Mouse (Mus musculus) midbrain, embryonic 14.5 days (tissue): ENCODE measurements around the gene Urgcp. TPM values are rescaled to one million over a fixed set of nuclear protein-coding genes. Genes with fewer than 3 reads are reported as not detected.

Experiments used
- ATAC-seq: fragments of 200-750 bp; cut with Nextera tagmentation; 2 replicates; pipeline ENCODE4 v1.8.0; 2017; ENCODE audit warnings: moderate number of reproducible peaks, moderate library complexity; ENCODE audit not compliant: low FRiP score, low TSS enrichment
- DNase-seq: peaks from one replicate; pipeline ENCODE4 v3.0.0-alpha.2; 2015
- H3K27ac ChIP-seq: fragments of 300-500 bp; sonication (generic); replicated peaks from 2 replicates; pipeline ENCODE4 v1.5.1; 2014; ENCODE audit warnings: mild to moderate bottlenecking, low read depth, low read length, moderate library complexity
- H3K27me3 ChIP-seq: fragments of 300-500 bp; sonication (generic); 2 replicates; pipeline ENCODE4 v1.6.1; 2014; ENCODE audit warnings: low read length, control low read depth, mixed read lengths; ENCODE audit not compliant: control insufficient read depth, insufficient read depth
- H3K36me3 ChIP-seq: fragments of 300-500 bp; sonication (generic); 2 replicates; pipeline ENCODE4 v1.6.1; 2014; ENCODE audit warnings: low read length, control low read depth; ENCODE audit not compliant: control insufficient read depth, insufficient read depth
- H3K4me1 ChIP-seq: fragments of 300-500 bp; sonication (generic); 2 replicates; pipeline ENCODE4 v1.6.1; 2014; ENCODE audit warnings: mild to moderate bottlenecking, antibody characterized with exemption, low read length, control low read depth; ENCODE audit not compliant: control insufficient read depth, insufficient read depth
- H3K4me2 ChIP-seq: fragments of 300-500 bp; sonication (generic); 2 replicates; pipeline ENCODE4 v1.6.1; 2014; ENCODE audit warnings: mild to moderate bottlenecking, low read length, moderate library complexity
- H3K4me3 ChIP-seq: fragments of 300-500 bp; sonication (generic); replicated peaks from 2 replicates; pipeline ENCODE4 v1.5.1; 2014; ENCODE audit warnings: low read depth, low read length
- H3K9ac ChIP-seq: fragments of 300-500 bp; sonication (generic); replicated peaks from 2 replicates; pipeline ENCODE4 v1.6.1; 2014; ENCODE audit warnings: mild to moderate bottlenecking, low read length, moderate library complexity
- H3K9me3 ChIP-seq: fragments of 300-500 bp; sonication (generic); 2 replicates; pipeline ENCODE4 v1.6.1; 2016; ENCODE audit warnings: low read length, control low read depth, mixed read lengths; ENCODE audit not compliant: control insufficient read depth
- WGBS: fragments of 180-500 bp; shearing (Covaris S2); extraction: QIAGEN DNeasy Blood & Tissue Kit; methylation state at CpG from one replicate; pipeline ENCODE4 v1.1.7; 2014; 5-methylcytosine and 5-hydroxymethylcytosine counted together
- polyA plus RNA-seq: library from polyadenylated mRNA; unstranded; fragments of >200 nt; fragmentation: Nextera tagmentation; extraction: Ambion mirVana; gene quantifications from 2 replicates; pipeline ENCODE4 v1.2.1, GENCODE M21; 2014

The Urgcp gene
- polyA plus RNA-seq, 1 experiment from 2014 or later: 23.9 TPM

- Histone ChIP-seq H3K36me3 (no peaks in the 10 kb centered on the region), H3K4me2 (no peak overlapping the region), H3K9ac (no peak overlapping the region), H3K9me3 (no peaks in the 10 kb centered on the region), H3K4me1 (peaks cover 7% of the 10 kb centered on the region; the same call in 1 of the 2 replicates), H3K27ac (no peak overlapping the region), H3K4me3 (no peak overlapping the region), H3K27me3 (no peaks in the 10 kb centered on the region)
- no peak for ATAC-seq
- 95% methylated on average over 5 of the region's 5 CpGs for WGBS
- no peak for DNase-seq
Observed at GRCm38 (mm10) chr11:5737137-5737536, 25.0 kb downstream of the Urgcp start.

- H3K4me1 ChIP-seq: no peaks in the 10 kb centered on the region
Observed at GRCm38 (mm10) chr11:5734323-5734722, 27.9 kb downstream of the Urgcp start.

GRCm38 (mm10) chr11:5732401-5732800 lies 29.8 kb downstream of the Urgcp start:
- Histone ChIP-seq H3K4me3 (no peak overlapping the region), H3K36me3 (no peaks in the 10 kb centered on the region), H3K9me3 (no peaks in the 10 kb centered on the region), H3K27me3 (no peaks in the 10 kb centered on the region), H3K4me1 (no peaks in the 10 kb centered on the region), H3K4me2 (no peak overlapping the region), H3K27ac (no peak overlapping the region), H3K9ac (no peak overlapping the region)
- DNase-seq (no peak), ATAC-seq (no peak)
- 66% methylated on average over 5 of the region's 5 CpGs for WGBS

More at GRCm38 (mm10) chr11:5734323-5734722, 27.9 kb downstream of the Urgcp start:
- Histone ChIP-seq H3K27ac (no peak overlapping the region), H3K27me3 (no peaks in the 10 kb centered on the region), H3K4me3 (no peak overlapping the region), H3K9ac (no peak overlapping the region), H3K4me2 (no peak overlapping the region), H3K9me3 (no peaks in the 10 kb centered on the region), H3K36me3 (no peaks in the 10 kb centered on the region)
- 97% methylated on average over 4 of the region's 4 CpGs for WGBS
- ATAC-seq (no peak), DNase-seq (no peak)

GRCm38 (mm10) chr11:5729582-5729981 lies 32.6 kb downstream of the Urgcp start:
- ATAC-seq (no peak), DNase-seq (no peak)
- Histone ChIP-seq H3K4me3 (no peak overlapping the region), H3K9ac (no peak overlapping the region), H3K4me1 (no peaks in the 10 kb centered on the region), H3K4me2 (no peak overlapping the region), H3K27me3 (no peaks in the 10 kb centered on the region), H3K9me3 (no peaks in the 10 kb centered on the region), H3K27ac (no peak overlapping the region), H3K36me3 (no peaks in the 10 kb centered on the region)
- 92% methylated on average over 9 of the region's 9 CpGs for WGBS

- Histone ChIP-seq H3K9me3 (no peaks in the 10 kb centered on the region), H3K27ac (no peak overlapping the region), H3K27me3 (no peaks in the 10 kb centered on the region), H3K4me2 (no peak overlapping the region), H3K4me1 (no peaks in the 10 kb centered on the region), H3K4me3 (no peak overlapping the region), H3K9ac (no peak overlapping the region), H3K36me3 (peaks cover 49% of the 10 kb centered on the region)
- WGBS: 95% methylated on average over 12 of the region's 12 CpGs
- ATAC-seq (no peak), DNase-seq (no peak)
Observed at GRCm38 (mm10) chr11:5718611-5719354, 43.4 kb downstream of the Urgcp start.

GRCm38 (mm10) chr11:5716938-5717705 lies 45.1 kb downstream of the Urgcp start:
- Histone ChIP-seq H3K4me1 (no peaks in the 10 kb centered on the region), H3K4me2 (no peak overlapping the region), H3K4me3 (no peak overlapping the region), H3K36me3 (peaks cover 47% of the 10 kb centered on the region), H3K27ac (no peak overlapping the region), H3K27me3 (no peaks in the 10 kb centered on the region), H3K9ac (no peak overlapping the region), H3K9me3 (no peaks in the 10 kb centered on the region)
- DNase-seq (no peak), ATAC-seq (no peak)
- 95% methylated on average over 34 of the region's 34 CpGs for WGBS

- 94% methylated on average over 11 of the region's 11 CpGs for WGBS
- Histone ChIP-seq H3K9me3 (no peaks in the 10 kb centered on the region), H3K27ac (no peak overlapping the region), H3K36me3 (peaks cover 43% of the 10 kb centered on the region), H3K4me2 (no peak overlapping the region), H3K4me1 (no peaks in the 10 kb centered on the region), H3K4me3 (no peak overlapping the region), H3K9ac (no peak overlapping the region), H3K27me3 (no peaks in the 10 kb centered on the region)
- ATAC-seq (no peak), DNase-seq (no peak)
Observed at GRCm38 (mm10) chr11:5716246-5716645, 45.9 kb downstream of the Urgcp start.

- 85% methylated on average over 14 of the region's 14 CpGs for WGBS
- H3K4me1 ChIP-seq: no peaks in the 10 kb centered on the region
- no peak within 1 kb of the TSS for H3K27ac ChIP-seq
- H3K9ac ChIP-seq: no peak within 1 kb of the TSS
- no peaks in the 10 kb centered on the region for H3K9me3 ChIP-seq
- no peak within 1 kb of the TSS for H3K4me2 ChIP-seq
- H3K36me3 ChIP-seq: peaks cover 43% of the 10 kb centered on the region
- DNase-seq: no peak
- ATAC-seq: no peak
- H3K27me3 ChIP-seq: no peaks in the 10 kb centered on the region
- H3K4me3 ChIP-seq: no peak within 1 kb of the TSS
Observed at GRCm38 (mm10) chr11:5715630-5716105, 46.5 kb downstream of the Urgcp start, which contains the start of gene Mrps24. Gene Mrps24, minus strand, starts transcription at chr11:5715680.
